Mouse (Mus musculus) thymus, adult 2 months (tissue): ENCODE data around the gene Dppa2.

Experiments
- CTCF ChIP-seq: fragments of 200-500 bp; IDR thresholded peaks from 2 replicates; pipeline ENCODE4 v1.5.1; 2012; ENCODE audit warnings: mild to moderate bottlenecking, control low read depth, low read length, moderate library complexity, borderline replicate concordance; ENCODE audit not compliant: control insufficient read depth, poor library complexity, insufficient read depth; ENCODE audit errors: extremely low read depth
- POLR2A ChIP-seq: fragments of 200-500 bp; IDR thresholded peaks from 2 replicates; pipeline ENCODE4 v1.6.1; 2012; ENCODE audit warnings: mild to moderate bottlenecking, low read length, control low read depth, moderate library complexity; ENCODE audit not compliant: control insufficient read depth, poor library complexity, insufficient read depth; ENCODE audit errors: extremely low read depth

GRCm38 (mm10) chr16:48328420-48328819, 24.7 kb downstream of the Dppa2 start:
- TF ChIP-seq CTCF: no peak
- TF ChIP-seq POLR2A: no peak
